Mouse (Mus musculus) neural tube, embryonic 12.5 days (tissue): ENCODE data around the gene Arhgap15. TPM values are rescaled to one million over a fixed set of nuclear protein-coding genes. Genes with fewer than 3 reads are reported as not detected.

ENCODE experiments used
- ATAC-seq: fragments of 200-750 bp; cut with Nextera tagmentation; 2 replicates; pipeline ENCODE4 v1.8.0; 2017; ENCODE audit warnings: low read depth, mild to moderate bottlenecking, moderate TSS enrichment, moderate library complexity; ENCODE audit not compliant: low FRiP score
- H3K27ac ChIP-seq: fragments of 300-500 bp; sonication (generic); 2 replicates; pipeline ENCODE4 v1.5.1; 2016
- H3K27me3 ChIP-seq: fragments of 300-500 bp; sonication (generic); replicated peaks from 2 replicates; pipeline ENCODE4 v1.6.1; 2016; ENCODE audit warnings: mild to moderate bottlenecking
- H3K36me3 ChIP-seq: fragments of 300-500 bp; sonication (generic); 2 replicates; pipeline ENCODE4 v1.6.1; 2016; ENCODE audit warnings: mild to moderate bottlenecking
- H3K4me1 ChIP-seq: fragments of 300-500 bp; sonication (generic); 2 replicates; pipeline ENCODE4 v1.6.1; 2016
- H3K4me2 ChIP-seq: fragments of 300-500 bp; sonication (generic); replicated peaks from 2 replicates; pipeline ENCODE4 v1.6.1; 2016; ENCODE audit warnings: mild to moderate bottlenecking
- H3K4me3 ChIP-seq: fragments of 300-500 bp; sonication (generic); 2 replicates; pipeline ENCODE4 v1.5.1; 2016
- H3K9ac ChIP-seq: fragments of 300-500 bp; sonication (generic); 2 replicates; pipeline ENCODE4 v1.6.1; 2016; ENCODE audit warnings: mild to moderate bottlenecking
- H3K9me3 ChIP-seq: fragments of 300-500 bp; sonication (generic); 2 replicates; pipeline ENCODE4 v1.6.1; 2016; ENCODE audit warnings: mild to moderate bottlenecking
- WGBS: fragments of 180-500 bp; shearing (Covaris S2); methylation state at CpG from one replicate; pipeline ENCODE4 v1.1.7; 2016; 5-methylcytosine and 5-hydroxymethylcytosine counted together
- polyA plus RNA-seq: library from polyadenylated mRNA; unstranded; fragments of >200 nt; fragmentation: Nextera tagmentation; extraction: Ambion mirVana; gene quantifications from 2 replicates; pipeline ENCODE4 v1.2.1, GENCODE M21; 2016

Arhgap15 gene
- polyA plus RNA-seq, 1 experiment from 2014 or later, result 0.81 TPM

- no peak overlapping the region for H3K4me2 ChIP-seq
- H3K4me3 ChIP-seq, result no peak overlapping the region
- no peaks in the 10 kb centered on the region for H3K9me3 ChIP-seq
- H3K27me3 ChIP-seq, result no peaks in the 10 kb centered on the region
- no peak overlapping the region for H3K9ac ChIP-seq
- H3K27ac ChIP-seq, result no peak overlapping the region
- H3K36me3 ChIP-seq, result no peaks in the 10 kb centered on the region
- 98% methylated on average over 1 of the region's 1 CpGs for WGBS
- no peak for ATAC-seq
- H3K4me1 ChIP-seq, result peaks cover 16% of the 10 kb centered on the region
Observed at GRCm38 (mm10) chr2:44309556-44309955, 560.9 kb downstream of the Arhgap15 start.

GRCm38 (mm10) chr2:44310095-44310748, 561.6 kb downstream of the Arhgap15 start:
- Histone ChIP-seq H3K4me3 (no peak overlapping the region), H3K9ac (no peak overlapping the region), H3K9me3 (no peaks in the 10 kb centered on the region), H3K27me3 (no peaks in the 10 kb centered on the region), H3K27ac (no peak overlapping the region), H3K36me3 (no peaks in the 10 kb centered on the region), H3K4me2 (no peak overlapping the region), H3K4me1 (peaks cover 9% of the 10 kb centered on the region)
- 76% methylated on average over 11 of the region's 11 CpGs for WGBS
- ATAC-seq, result peak; percentile 65; the same call in 1 of the 2 replicates

- H3K27ac ChIP-seq, result no peak overlapping the region
- no peak overlapping the region for H3K9ac ChIP-seq
- no peaks in the 10 kb centered on the region for H3K9me3 ChIP-seq
- peak overlapping the region; percentile 52 for H3K4me2 ChIP-seq
- no peak overlapping the region for H3K4me3 ChIP-seq
- WGBS, result 7% methylated on average over 10 of the region's 10 CpGs
- no peaks in the 10 kb centered on the region for H3K27me3 ChIP-seq
- no peaks in the 10 kb centered on the region for H3K36me3 ChIP-seq
- peaks cover 7% of the 10 kb centered on the region for H3K4me1 ChIP-seq
- ATAC-seq, result no peak
Observed at GRCm38 (mm10) chr2:44311216-44311615, 562.6 kb downstream of the Arhgap15 start.

- 75% methylated on average over 3 of the region's 3 CpGs for WGBS
- Histone ChIP-seq H3K4me3 (no peak overlapping the region), H3K4me1 (peaks cover 7% of the 10 kb centered on the region), H3K27ac (no peak overlapping the region), H3K36me3 (no peaks in the 10 kb centered on the region), H3K9me3 (no peaks in the 10 kb centered on the region), H3K4me2 (no peak overlapping the region), H3K9ac (no peak overlapping the region), H3K27me3 (no peaks in the 10 kb centered on the region)
- 0 out of 2 replicates have a peak, but pooled peaks have one; percentile 23 for ATAC-seq
Observed at GRCm38 (mm10) chr2:44313573-44313972, 564.9 kb downstream of the Arhgap15 start.

GRCm38 (mm10) chr2:44318436-44318835, 569.8 kb downstream of the Arhgap15 start:
- H3K27me3 ChIP-seq, result no peaks in the 10 kb centered on the region
- no peak overlapping the region for H3K9ac ChIP-seq
- no peaks in the 10 kb centered on the region for H3K36me3 ChIP-seq
- H3K9me3 ChIP-seq, result no peaks in the 10 kb centered on the region
- no peak overlapping the region for H3K27ac ChIP-seq
- 0 out of 2 replicates have a peak, but pooled peaks have one; percentile 44 for ATAC-seq
- no peaks in the 10 kb centered on the region for H3K4me1 ChIP-seq
- no peak overlapping the region for H3K4me2 ChIP-seq
- no peak overlapping the region for H3K4me3 ChIP-seq
- WGBS, result 53% methylated on average over 6 of the region's 6 CpGs

GRCm38 (mm10) chr2:44319479-44319878, 570.9 kb downstream of the Arhgap15 start:
- ATAC-seq, result no peak
- Histone ChIP-seq H3K36me3 (no peaks in the 10 kb centered on the region), H3K9ac (no peak overlapping the region), H3K27me3 (no peaks in the 10 kb centered on the region), H3K4me3 (no peak overlapping the region), H3K4me2 (no peak overlapping the region), H3K27ac (no peak overlapping the region), H3K4me1 (no peaks in the 10 kb centered on the region), H3K9me3 (no peaks in the 10 kb centered on the region)
- 93% methylated on average over 4 of the region's 4 CpGs for WGBS

- Histone ChIP-seq H3K9ac (no peak overlapping the region), H3K36me3 (no peaks in the 10 kb centered on the region), H3K4me2 (no peak overlapping the region), H3K9me3 (no peaks in the 10 kb centered on the region), H3K27me3 (no peaks in the 10 kb centered on the region), H3K27ac (no peak overlapping the region), H3K4me3 (no peak overlapping the region), H3K4me1 (no peaks in the 10 kb centered on the region)
- no peak for ATAC-seq
- WGBS, result 95% methylated on average over 4 of the region's 4 CpGs
Observed at GRCm38 (mm10) chr2:44323813-44324212, 575.2 kb downstream of the Arhgap15 start.

- Histone ChIP-seq H3K27ac (no peak overlapping the region), H3K9ac (no peak overlapping the region), H3K4me1 (no peaks in the 10 kb centered on the region), H3K4me3 (no peak overlapping the region), H3K9me3 (no peaks in the 10 kb centered on the region), H3K4me2 (no peak overlapping the region), H3K27me3 (no peaks in the 10 kb centered on the region), H3K36me3 (no peaks in the 10 kb centered on the region)
- ATAC-seq, result no peak
- WGBS, result 89% methylated on average over 4 of the region's 4 CpGs
Observed at GRCm38 (mm10) chr2:44333295-44333694, 584.7 kb downstream of the Arhgap15 start.

- Histone ChIP-seq H3K9ac (no peak overlapping the region), H3K27ac (no peak overlapping the region), H3K4me3 (no peak overlapping the region), H3K9me3 (no peaks in the 10 kb centered on the region), H3K36me3 (no peaks in the 10 kb centered on the region), H3K27me3 (no peaks in the 10 kb centered on the region), H3K4me1 (no peaks in the 10 kb centered on the region), H3K4me2 (no peak overlapping the region)
- no peak for ATAC-seq
- 81% methylated on average over 3 of the region's 3 CpGs for WGBS
Observed at GRCm38 (mm10) chr2:44334006-44334405, 585.4 kb downstream of the Arhgap15 start.

GRCm38 (mm10) chr2:44334517-44334916, 585.9 kb downstream of the Arhgap15 start:
- H3K4me1 ChIP-seq, result no peaks in the 10 kb centered on the region
- no peak overlapping the region for H3K27ac ChIP-seq
- H3K9me3 ChIP-seq, result no peaks in the 10 kb centered on the region
- 39% methylated on average over 2 of the region's 2 CpGs for WGBS
- no peaks in the 10 kb centered on the region for H3K27me3 ChIP-seq
- H3K36me3 ChIP-seq, result no peaks in the 10 kb centered on the region
- no peak overlapping the region for H3K4me3 ChIP-seq
- no peak overlapping the region for H3K9ac ChIP-seq
- no peak for ATAC-seq
- H3K4me2 ChIP-seq, result no peak overlapping the region

- Histone ChIP-seq H3K27ac (no peak overlapping the region), H3K4me2 (no peak overlapping the region), H3K9me3 (no peaks in the 10 kb centered on the region), H3K27me3 (no peaks in the 10 kb centered on the region), H3K4me3 (no peak overlapping the region), H3K9ac (no peak overlapping the region), H3K36me3 (no peaks in the 10 kb centered on the region), H3K4me1 (peaks cover 9% of the 10 kb centered on the region; the same call in 1 of the 2 replicates)
- 83% methylated on average over 5 of the region's 5 CpGs for WGBS
- ATAC-seq, result no peak; the same call in 1 of the 2 replicates
Observed at GRCm38 (mm10) chr2:44336720-44337354, 588.2 kb downstream of the Arhgap15 start.

- ATAC-seq, result no peak
- no peaks in the 10 kb centered on the region for H3K36me3 ChIP-seq
Observed at GRCm38 (mm10) chr2:44338467-44338866, 589.8 kb downstream of the Arhgap15 start.

More at GRCm38 (mm10) chr2:44338467-44338866, 589.8 kb downstream of the Arhgap15 start:
- H3K4me3 ChIP-seq, result no peak overlapping the region
- 94% methylated on average over 6 of the region's 6 CpGs for WGBS
- H3K4me2 ChIP-seq, result no peak overlapping the region
- H3K4me1 ChIP-seq, result peaks cover 9% of the 10 kb centered on the region; the same call in 1 of the 2 replicates
- H3K9ac ChIP-seq, result no peak overlapping the region
- H3K27ac ChIP-seq, result no peak overlapping the region
- no peaks in the 10 kb centered on the region for H3K27me3 ChIP-seq
- H3K9me3 ChIP-seq, result no peaks in the 10 kb centered on the region
